In genomic region chr1:120251193-120251592, GRCm38 (mm10) we compare ENCODE assay signal across 14 mouse cellular contexts.
"Had no signal": no experiment of that assay in that cellular context is flagged by ENCODE, and none has a peak within 500 bp of the region (broad histone marks: within the 10 kb centered on the region; RNA-seq: fewer than 3 reads in every experiment).

No protein-coding gene starts in this region.

- ATAC-seq: lung, postnatal 0 days; midbrain, embryonic 13.5 days had no signal

- H3K4me2 ChIP-seq: limb, embryonic 12.5 days; midbrain, embryonic 13.5 days; stomach, embryonic 15.5 days had no signal

- H3K27ac ChIP-seq: kidney, postnatal 0 days; limb, embryonic 12.5 days; midbrain, embryonic 13.5 days; stomach, embryonic 15.5 days had no signal

- H3K9me3 ChIP-seq: midbrain, embryonic 13.5 days; stomach, embryonic 15.5 days had no signal

- H3K4me1 ChIP-seq: limb, embryonic 12.5 days; midbrain, embryonic 13.5 days; stomach, embryonic 15.5 days had no signal

- H3K27me3 ChIP-seq: limb, embryonic 12.5 days; midbrain, embryonic 13.5 days; stomach, embryonic 15.5 days had no signal

- DNase-seq: kidney, adult 11 months; kidney, adult 9 months; kidney, postnatal 4 days; layer of hippocampus, postnatal 36 days; lung, adult 2 months; lung, postnatal 36 days; right cerebral cortex, postnatal 14 days; thymus, adult 2 months; thymus, postnatal 36 days had no signal

- H3K9ac ChIP-seq: limb, embryonic 12.5 days; midbrain, embryonic 13.5 days; stomach, embryonic 15.5 days had no signal

- H3K4me3 ChIP-seq: limb, embryonic 12.5 days; midbrain, embryonic 13.5 days; stomach, embryonic 15.5 days had no signal

- H3K36me3 ChIP-seq: limb, embryonic 12.5 days; midbrain, embryonic 13.5 days; stomach, embryonic 15.5 days had no signal
